Mouse (Mus musculus): ENCODE measurements around the gene Foxc1.

DNA sequence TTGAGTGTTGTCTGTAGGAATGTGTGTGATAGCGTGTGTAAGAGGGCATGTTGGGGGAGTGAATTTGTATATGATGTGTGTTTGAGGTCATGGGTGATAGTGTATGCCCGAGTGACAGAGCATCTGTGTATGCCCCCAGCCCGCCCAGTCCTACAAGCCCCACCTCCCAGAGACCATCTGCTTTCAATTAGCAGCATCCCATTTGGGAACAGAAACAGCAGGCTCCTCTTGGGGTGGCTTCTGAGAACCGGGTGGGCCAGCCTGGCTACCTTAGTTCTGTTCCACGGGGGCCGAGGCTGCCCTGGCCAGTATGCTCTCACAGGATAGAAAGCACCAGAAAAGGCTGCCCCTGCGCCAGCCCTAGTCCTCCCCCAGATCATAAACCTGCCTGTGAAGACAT lies 11.9 kb downstream of the Foxc1 start:
- TF ChIP-seq CTCF (IDR thresholded peaks at IDR 0.05; ENCODE audit: extremely low read depth, insufficient read length, insufficient replicate concordance, low read depth, low read length): no peak
- no peak for TF ChIP-seq POLR2A (IDR thresholded peaks at IDR 0.05; ENCODE audit: low read depth, low read length)
